Mouse (Mus musculus): Measurements from ENCODE around the gene A430078G23Rik. TPM values are rescaled to one million over a fixed set of nuclear protein-coding genes. Genes with fewer than 3 reads are reported as not detected.

A430078G23Rik gene
- polyA plus RNA-seq (2017; shearing (Covaris generic)) = 117 TPM

GRCm38 (mm10) chr8:3353189-3353810, at the start of gene A430078G23Rik:
Gene A430078G23Rik, plus strand, starts transcription at chr8:3353415.

GRCm38 (mm10) chr8:3392771-3393710, 39.8 kb downstream of the A430078G23Rik start, which contains the start of gene Arhgef18:
Gene Arhgef18, plus strand, starts transcription at chr8:3393006.

Other genes with a start within 250 kb of the A430078G23Rik start
- gene Insr, start 73.8 kb upstream of the A430078G23Rik start, polyA plus RNA-seq (2017; shearing (Covaris generic)) = 31.1 TPM
- gene Arhgef18, start 39.6 kb downstream of the A430078G23Rik start, polyA plus RNA-seq (2017; shearing (Covaris generic)) = 101 TPM
- 2.1 TPM for gene Pex11g, start 114.3 kb downstream of the A430078G23Rik start, polyA plus RNA-seq (2017; shearing (Covaris generic))
- not detected for gene Tex45, start 117.4 kb downstream of the A430078G23Rik start, polyA plus RNA-seq (2017; shearing (Covaris generic))
- gene Zfp358, start 139.7 kb downstream of the A430078G23Rik start, polyA plus RNA-seq (2017; shearing (Covaris generic)) = 1.9 TPM
- 87.3 TPM for gene Mcoln1, start 147.0 kb downstream of the A430078G23Rik start, polyA plus RNA-seq (2017; shearing (Covaris generic))
- gene Pnpla6, start 162.0 kb downstream of the A430078G23Rik start, polyA plus RNA-seq (2017; shearing (Covaris generic)) = 29.0 TPM
- gene C330021F23Rik, start 214.6 kb downstream of the A430078G23Rik start, polyA plus RNA-seq (2017; shearing (Covaris generic)) = not detected
- 0.44 TPM for gene Camsap3, start 233.9 kb downstream of the A430078G23Rik start, polyA plus RNA-seq (2017; shearing (Covaris generic))

Data from effector memory CD4-positive, alpha-beta T cell, adult 5 months (primary cell).